Mouse (Mus musculus) heart, adult 11 months (tissue): ENCODE data around the gene Cask.

Experiments used
- DNase-seq: peaks from one replicate; pipeline ENCODE4 v3.0.0; 2022

The Cask gene

DNA sequence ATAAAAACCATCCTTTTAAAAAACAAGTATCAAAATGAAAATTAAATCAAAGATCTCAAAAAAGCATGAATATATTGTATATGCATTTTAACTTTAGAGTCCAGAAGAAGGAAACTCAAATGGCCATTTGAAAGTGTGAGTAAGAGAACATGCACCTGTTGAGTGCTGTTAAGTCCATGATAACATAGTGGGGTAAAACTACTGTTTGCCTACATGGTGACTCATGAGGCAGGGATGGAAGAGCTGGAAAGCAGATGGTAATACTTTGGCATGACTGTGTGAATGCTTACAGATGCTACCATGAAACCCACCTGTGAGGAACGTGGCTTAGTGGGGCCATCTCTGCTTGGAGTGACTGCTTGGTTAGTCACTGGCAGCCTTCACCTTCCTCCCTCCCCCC is 132.9 kb downstream of the Cask start:
- DNase-seq = no peak

- DNase-seq = no peak
These were observed 134.2 kb downstream of the Cask start for GRCm38 (mm10) chrX:13716796-13717569.

- DNase-seq = no peak
These were observed 141.0 kb downstream of the Cask start for GRCm38 (mm10) chrX:13710174-13710573.

GRCm38 (mm10) chrX:13705051-13705450 is 146.1 kb downstream of the Cask start:
- no peak for DNase-seq

DNA sequence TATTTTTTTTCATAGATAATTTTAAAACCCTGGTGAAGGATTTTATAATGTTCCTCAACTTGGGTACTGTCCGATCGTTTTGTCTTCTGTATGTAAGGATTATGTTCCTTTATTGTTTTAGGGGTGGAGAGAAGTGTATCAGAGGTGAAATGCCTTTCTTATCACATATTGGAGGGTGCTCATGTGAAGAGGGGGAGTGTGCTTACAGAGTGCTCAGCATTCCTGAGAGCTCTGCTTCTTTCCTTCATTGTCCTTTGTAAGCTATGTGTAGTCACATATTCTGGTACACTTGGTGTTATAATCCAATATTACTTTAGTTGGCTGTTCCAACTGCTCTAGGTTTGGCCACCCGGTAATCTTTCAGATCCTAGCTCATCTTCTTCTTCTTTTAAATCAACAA is 150.5 kb downstream of the Cask start:
- DNase-seq = no peak

DNA sequence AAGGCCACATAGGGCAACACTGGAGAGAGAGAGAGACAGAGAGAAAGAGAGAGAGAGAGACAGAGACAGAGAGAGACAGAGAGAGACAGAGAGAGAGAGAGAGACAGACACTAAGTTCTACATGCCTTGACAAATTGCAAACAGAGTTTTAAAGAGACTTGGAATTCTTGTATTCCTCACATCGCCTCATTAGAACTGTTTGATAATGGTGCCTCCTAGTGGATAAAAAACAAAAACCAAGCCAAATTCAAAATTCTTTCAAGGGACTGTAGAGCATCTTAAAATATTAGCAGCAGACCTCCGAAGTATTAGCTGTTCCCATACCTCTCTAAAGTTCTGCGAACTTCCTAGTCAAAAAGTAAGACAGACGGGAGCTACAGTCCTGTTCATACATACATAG is 159.3 kb downstream of the Cask start:
- DNase-seq = no peak

- DNase-seq = no peak
These were observed 162.8 kb downstream of the Cask start for GRCm38 (mm10) chrX:13688356-13688755.

DNA sequence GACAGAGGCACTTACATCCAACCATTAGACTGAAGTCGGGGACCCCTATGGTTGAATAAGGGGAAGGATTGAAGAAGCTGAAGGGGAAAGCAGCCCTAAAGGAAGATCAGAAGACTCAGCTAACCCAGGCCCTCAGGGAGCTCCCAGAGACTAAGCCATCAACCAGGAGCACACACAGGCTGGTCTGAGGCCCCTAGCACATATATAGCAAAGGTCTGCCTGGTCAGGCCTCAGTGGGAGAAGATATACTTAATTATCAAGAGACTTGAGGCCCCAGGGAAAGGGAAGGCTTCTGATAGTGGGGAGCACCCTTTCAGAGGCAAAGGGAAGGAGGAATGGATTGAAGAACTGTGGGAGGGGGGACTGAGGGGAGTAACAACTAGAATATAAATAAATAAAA is 164.6 kb downstream of the Cask start:
- no peak for DNase-seq

DNA sequence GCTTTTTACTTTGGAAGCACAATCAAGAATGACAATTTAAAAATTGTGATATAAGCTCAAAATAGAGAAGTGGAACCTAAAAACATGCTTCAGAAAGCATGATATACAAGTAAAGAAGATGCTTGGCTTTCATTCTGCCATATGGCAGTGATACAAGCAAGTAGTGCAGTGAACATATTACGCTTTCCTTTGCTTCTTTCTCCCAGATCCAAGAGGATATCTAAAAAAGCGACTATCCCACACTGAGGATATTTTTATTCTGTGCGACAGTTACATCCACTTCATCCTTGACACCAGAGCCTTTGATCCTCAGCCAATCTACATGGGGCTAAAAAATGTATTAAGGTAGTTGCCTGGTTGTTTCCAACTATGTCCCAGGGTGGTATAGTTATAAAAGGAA is 169.4 kb downstream of the Cask start:
- DNase-seq = no peak

DNA sequence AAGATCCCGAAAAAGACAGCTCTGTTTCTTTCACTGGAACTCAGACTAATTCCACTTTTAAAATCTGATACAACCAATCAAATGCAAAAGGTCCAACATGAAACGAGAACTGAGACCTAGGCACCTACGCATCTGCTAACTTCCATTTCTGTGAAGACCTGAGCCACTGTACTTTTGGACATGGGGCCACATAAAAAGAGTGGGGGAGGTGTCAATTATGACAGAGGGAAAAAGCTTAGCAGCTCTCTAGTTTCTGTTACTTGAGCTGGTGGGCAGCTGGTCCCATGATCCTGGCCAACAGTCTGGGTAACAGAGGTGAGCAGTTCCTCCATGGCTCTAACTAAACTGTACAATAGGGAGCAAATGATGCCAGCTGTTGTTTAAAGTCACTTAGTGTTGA is 178.2 kb downstream of the Cask start:
- no peak for DNase-seq

DNA sequence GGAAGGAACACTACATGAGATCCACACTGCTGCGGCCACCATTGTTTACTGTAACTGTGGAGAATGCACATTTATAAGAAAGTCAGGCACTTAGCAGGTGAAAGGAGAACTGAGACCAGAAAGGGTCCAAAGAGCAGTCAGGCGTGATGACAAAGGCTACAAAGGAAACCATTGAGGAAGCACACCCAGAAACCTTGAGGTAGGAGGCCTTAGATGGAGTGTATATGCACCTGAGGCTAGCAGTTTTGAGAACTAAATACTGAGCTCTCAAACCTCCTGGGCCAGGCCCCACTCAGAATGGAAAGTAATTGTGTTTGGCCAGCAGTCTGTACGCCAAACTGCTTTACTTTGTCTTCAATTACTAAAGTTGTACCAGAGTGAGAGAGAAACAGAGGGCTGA is 180.8 kb downstream of the Cask start:
- DNase-seq = no peak

DNA sequence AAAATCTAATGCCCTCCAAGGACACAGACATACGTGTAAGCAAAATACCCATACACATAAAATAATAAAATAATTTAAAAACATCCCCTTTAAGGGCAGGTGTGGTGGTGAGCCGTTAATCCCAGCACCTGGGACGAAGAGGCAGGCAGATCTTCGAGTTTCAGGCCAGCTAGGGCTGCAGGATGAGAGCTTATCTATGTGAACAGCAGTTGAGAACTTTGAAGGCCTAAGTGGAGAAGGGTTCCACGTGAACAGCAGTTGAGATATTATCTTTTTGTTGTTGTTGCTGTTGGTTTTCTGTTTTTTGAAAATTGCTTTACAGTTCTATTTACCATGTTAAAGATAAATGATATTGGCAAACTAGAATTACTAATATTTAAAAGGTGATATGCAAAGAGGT is 182.3 kb downstream of the Cask start:
- no peak for DNase-seq

GRCm38 (mm10) chrX:13661063-13661462 is 190.1 kb downstream of the Cask start, which contains the start of gene Gpr82:
Gpr82 (plus strand) TSS chrX:13661363.
- no peak for DNase-seq

DNA sequence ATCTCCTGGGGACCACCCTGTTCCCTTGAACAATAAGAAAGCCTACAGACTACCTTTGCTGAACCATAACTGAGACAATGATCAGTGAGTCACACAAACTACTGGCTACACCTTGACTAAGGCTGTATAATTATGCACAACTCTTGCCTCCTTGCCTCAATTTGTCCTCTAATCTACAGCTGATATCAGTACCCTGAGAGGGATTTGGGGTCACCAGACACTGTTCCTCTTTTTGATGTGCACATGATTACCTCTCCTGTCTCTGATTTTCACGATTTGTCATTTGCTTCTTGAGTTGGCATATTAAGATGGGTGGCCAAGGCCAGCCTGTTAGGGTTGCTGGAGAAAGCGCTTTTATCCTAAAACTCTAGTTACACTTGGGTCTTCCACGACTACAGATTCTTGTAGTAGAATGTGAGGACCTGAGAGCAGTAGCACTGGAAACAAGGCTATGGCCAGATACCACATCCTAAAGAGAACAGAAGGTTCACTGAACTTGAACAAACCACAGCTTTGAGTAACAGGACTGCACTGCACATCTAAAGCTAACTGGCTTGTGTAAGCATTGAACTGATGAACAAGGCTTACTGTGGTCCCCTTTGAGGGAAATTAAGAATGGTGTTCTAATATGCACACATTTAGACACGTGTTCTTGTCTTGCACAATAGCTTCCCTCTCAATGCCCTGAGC is 191.8 kb downstream of the Cask start:
- no peak for DNase-seq

- no peak for DNase-seq
These were observed 192.5 kb downstream of the Cask start for GRCm38 (mm10) chrX:13658616-13659140.

GRCm38 (mm10) chrX:13656721-13657120 is 194.4 kb downstream of the Cask start:
- no peak for DNase-seq

- DNase-seq = no peak
These were observed 195.3 kb downstream of the Cask start for GRCm38 (mm10) chrX:13655906-13656305.

DNA sequence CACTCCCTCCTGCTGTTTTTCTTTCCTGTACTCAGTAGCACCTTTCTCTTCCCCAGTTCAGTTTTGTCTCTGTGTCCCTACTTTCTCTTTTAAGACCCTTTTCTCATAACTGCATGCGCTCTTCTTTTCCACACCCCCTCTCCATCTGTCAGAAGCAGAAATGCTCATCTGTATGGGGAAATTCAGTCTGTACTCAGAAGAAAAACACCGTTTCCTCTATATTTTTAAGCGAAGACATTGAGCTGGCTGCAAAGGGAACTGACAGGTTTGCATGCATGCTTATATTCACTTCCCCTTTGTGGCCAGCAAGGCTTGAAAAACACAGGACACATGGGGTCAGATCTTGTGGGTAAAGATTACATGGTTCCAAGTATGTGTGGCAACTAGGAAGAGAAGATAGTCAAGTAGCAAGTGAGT is 196.2 kb downstream of the Cask start:
- peak; percentile 94 for DNase-seq

GRCm38 (mm10) chrX:13652291-13652690 is 198.9 kb downstream of the Cask start:
- DNase-seq = no peak

DNA sequence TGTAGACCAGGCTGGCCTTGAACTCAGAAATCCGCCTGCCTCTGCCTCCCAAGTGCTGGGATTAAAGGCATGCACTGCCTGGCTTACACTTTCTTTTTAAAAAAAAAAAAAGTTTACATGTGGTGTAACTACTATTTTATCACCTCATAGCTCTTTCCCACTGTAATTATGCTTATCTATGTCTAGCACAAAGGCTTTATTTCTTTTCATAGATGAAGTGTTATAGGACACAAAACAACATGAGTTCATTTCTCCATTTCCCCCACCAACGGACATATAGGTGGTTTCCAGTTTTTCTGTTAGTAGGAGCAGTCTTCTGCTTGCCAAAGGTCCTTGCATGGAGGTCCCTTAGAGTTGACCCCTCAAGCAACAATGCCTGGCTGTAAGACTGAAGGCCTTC is 199.3 kb downstream of the Cask start:
- no peak for DNase-seq

DNA sequence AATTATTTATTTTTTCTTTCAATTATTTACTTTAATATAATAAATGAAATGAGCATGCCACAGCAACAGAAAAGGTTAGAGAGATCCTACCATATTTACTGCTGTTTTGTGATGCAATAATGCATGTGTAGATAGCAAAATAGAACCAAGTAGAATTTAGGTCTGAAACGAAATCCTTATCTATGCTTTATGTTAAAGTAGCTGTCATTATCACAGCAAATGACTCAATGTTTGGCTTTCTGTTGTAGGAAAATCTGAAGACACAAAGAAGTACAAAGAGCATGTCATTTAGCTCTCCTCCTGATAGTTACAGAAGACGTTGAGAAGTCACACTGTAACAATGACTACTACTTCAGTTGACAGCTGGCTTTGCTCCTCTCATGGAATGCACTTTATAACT is 212.3 kb downstream of the Cask start:
- no peak for DNase-seq

- peak; percentile 84 for DNase-seq
These were observed 214.8 kb downstream of the Cask start for GRCm38 (mm10) chrX:13636398-13636797.

- DNase-seq = no peak
These were observed 219.4 kb downstream of the Cask start, which contains the start of gene Gpr34 for GRCm38 (mm10) chrX:13631599-13632283. Gpr34 (plus strand) TSS chrX:13632089.

DNA sequence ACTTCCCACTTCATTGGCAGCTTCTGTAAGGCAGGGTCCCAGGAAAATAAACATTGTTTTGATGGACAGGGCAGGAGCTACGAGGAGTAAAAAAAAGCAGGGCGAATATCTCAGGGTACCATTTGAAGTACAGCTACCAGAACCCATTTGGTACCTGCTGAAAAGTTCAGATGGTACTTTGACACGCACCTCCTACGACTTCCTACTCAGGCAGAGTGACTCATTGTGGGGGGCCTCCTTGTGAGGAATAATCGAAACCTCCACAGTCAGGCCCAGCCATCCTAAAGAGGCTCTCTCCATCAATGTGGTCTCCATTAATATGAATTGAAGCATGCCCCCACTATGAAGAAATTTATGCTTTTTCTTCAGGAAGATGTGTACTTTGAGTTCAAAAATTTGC is 228.5 kb downstream of the Cask start:
- DNase-seq = no peak
